In genomic region chr13:93062860-93063636, GRCm38 (mm10) we compare ENCODE assay signal across 8 mouse cellular contexts.
A peak's percentile ranks its signal among the peaks of the same experiment; 100 is the strongest.
DNase-seq lines count a peak whose midpoint lies in the region; ATAC-seq lines count a peak whose summit lies in the region.

No protein-coding gene starts in this region.

- no peaks in the 10 kb centered on the region for H3K9me3 ChIP-seq in forebrain, embryonic 11.5 days (ENCODE audit: control insufficient read depth, low read length)
- H3K9me3 ChIP-seq in forebrain, embryonic 10.5 days, result no peaks in the 10 kb centered on the region
- H3K9me3 ChIP-seq in lung, embryonic 15.5 days, result no peaks in the 10 kb centered on the region

- H3K27ac ChIP-seq in forebrain, embryonic 11.5 days (ENCODE audit: low read depth, low read length), result no peak overlapping the region
- H3K27ac ChIP-seq in forebrain, embryonic 10.5 days, result no peak overlapping the region
- H3K27ac ChIP-seq in lung, embryonic 15.5 days, result no peak overlapping the region

- no peaks in the 10 kb centered on the region for H3K4me1 ChIP-seq in forebrain, embryonic 11.5 days (replicated peaks; ENCODE audit: control insufficient read depth, insufficient read depth, low read length)
- H3K4me1 ChIP-seq in forebrain, embryonic 10.5 days, result peaks cover 3% of the 10 kb centered on the region; the same call in 1 of the 2 replicates
- H3K4me1 ChIP-seq in lung, embryonic 15.5 days, result no peaks in the 10 kb centered on the region

- no peak overlapping the region for H3K4me2 ChIP-seq in forebrain, embryonic 11.5 days (ENCODE audit: low read depth, low read length, severe bottlenecking)
- H3K4me2 ChIP-seq in lung, embryonic 15.5 days, result no peak overlapping the region

- H3K4me3 ChIP-seq in forebrain, embryonic 11.5 days (ENCODE audit: low read depth, low read length), result no peak overlapping the region
- H3K4me3 ChIP-seq in forebrain, embryonic 10.5 days, result no peak overlapping the region
- H3K4me3 ChIP-seq in lung, embryonic 15.5 days, result no peak overlapping the region

- no peak for DNase-seq in forebrain, embryonic 11.5 days (ENCODE audit: low spot score)
- DNase-seq in forebrain, embryonic 10.5 days (ENCODE audit: extremely low spot score, low spot score), result no peak
- DNase-seq in Muller cell, postnatal 12 days (ENCODE audit: inconsistent ontology term), result peak; percentile 85
- DNase-seq in cerebellum, postnatal 36 days, result peak; percentile 57 to 63
- peak; percentile 86 for DNase-seq in heart, postnatal 10 days
- DNase-seq in right cerebral cortex, postnatal 4 days, result peak; percentile 63
- DNase-seq in spleen, adult 12 weeks (ENCODE audit: low spot score), result no peak

- H3K27me3 ChIP-seq in forebrain, embryonic 11.5 days (ENCODE audit: control insufficient read depth, insufficient read depth, low read length), result no peaks in the 10 kb centered on the region
- no peaks in the 10 kb centered on the region for H3K27me3 ChIP-seq in forebrain, embryonic 10.5 days (ENCODE audit: poor library complexity, severe bottlenecking)
- H3K27me3 ChIP-seq in lung, embryonic 15.5 days, result no peaks in the 10 kb centered on the region

- no peaks in the 10 kb centered on the region for H3K36me3 ChIP-seq in forebrain, embryonic 11.5 days (ENCODE audit: control insufficient read depth, insufficient read depth, low read length)
- no peaks in the 10 kb centered on the region for H3K36me3 ChIP-seq in forebrain, embryonic 10.5 days (replicated peaks)
- H3K36me3 ChIP-seq in lung, embryonic 15.5 days, result no peaks in the 10 kb centered on the region

- 81% methylated on average over 13 of the region's 13 CpGs for WGBS in forebrain, embryonic 11.5 days
- WGBS in forebrain, embryonic 10.5 days, result 89% methylated on average over 13 of the region's 13 CpGs
- WGBS in lung, embryonic 15.5 days, result 50% methylated on average over 13 of the region's 13 CpGs

- intact Hi-C loops in heart, postnatal 10 days (cut with DNase I), result loop anchor here (10.0 kb wide), 1 partner anchor 198 kb away; no protein-coding TSS in a partner anchor

- no peak overlapping the region for H3K9ac ChIP-seq in forebrain, embryonic 11.5 days (ENCODE audit: low read length)
- no peak overlapping the region for H3K9ac ChIP-seq in lung, embryonic 15.5 days

- 0 out of 2 replicates have a peak, but pooled peaks have one; percentile 33 for ATAC-seq in forebrain, embryonic 11.5 days (replicated peaks; ENCODE audit: low FRiP score)
- peak; percentile 46; the same call in 1 of the 2 replicates for ATAC-seq in lung, embryonic 15.5 days (ENCODE audit: borderline replicate concordance, extremely low read depth, low FRiP score, low TSS enrichment)

Comparison
In these comparisons a context has a peak if more than half of its experiments do, and no peak if none do; other contexts are left out.
1. DNase-seq: peak in Muller cell, postnatal 12 days (single experiment), cerebellum, postnatal 36 days (2 of 2), heart, postnatal 10 days (2 of 2) and right cerebral cortex, postnatal 4 days (single experiment); none in forebrain, embryonic 11.5 days (single experiment), forebrain, embryonic 10.5 days (single experiment) and spleen, adult 12 weeks (single experiment).